Mouse (Mus musculus): ENCODE measurements around the gene Slmap.

Gene Slmap

DNA sequence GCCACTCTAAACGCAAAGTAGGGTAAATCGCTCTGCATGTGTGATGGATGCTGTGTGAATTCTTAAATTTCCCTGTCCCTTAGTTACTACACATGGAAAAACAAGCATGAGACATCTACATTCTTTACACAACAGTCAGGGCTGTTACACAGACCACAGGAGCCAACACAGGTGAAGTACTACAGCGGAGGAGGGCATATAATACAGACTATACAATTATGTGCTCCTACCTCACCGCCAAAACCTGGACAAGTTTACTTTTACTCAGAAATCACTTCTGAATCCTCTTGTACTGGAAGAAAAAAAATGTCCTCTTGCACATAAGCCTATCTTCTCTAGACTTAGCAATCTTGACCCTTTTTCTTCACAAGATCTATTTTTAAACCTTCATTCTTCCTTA, 66.8 kb downstream of the Slmap start:
- no peak for DNase-seq (ENCODE audit: low spot score)

DNA sequence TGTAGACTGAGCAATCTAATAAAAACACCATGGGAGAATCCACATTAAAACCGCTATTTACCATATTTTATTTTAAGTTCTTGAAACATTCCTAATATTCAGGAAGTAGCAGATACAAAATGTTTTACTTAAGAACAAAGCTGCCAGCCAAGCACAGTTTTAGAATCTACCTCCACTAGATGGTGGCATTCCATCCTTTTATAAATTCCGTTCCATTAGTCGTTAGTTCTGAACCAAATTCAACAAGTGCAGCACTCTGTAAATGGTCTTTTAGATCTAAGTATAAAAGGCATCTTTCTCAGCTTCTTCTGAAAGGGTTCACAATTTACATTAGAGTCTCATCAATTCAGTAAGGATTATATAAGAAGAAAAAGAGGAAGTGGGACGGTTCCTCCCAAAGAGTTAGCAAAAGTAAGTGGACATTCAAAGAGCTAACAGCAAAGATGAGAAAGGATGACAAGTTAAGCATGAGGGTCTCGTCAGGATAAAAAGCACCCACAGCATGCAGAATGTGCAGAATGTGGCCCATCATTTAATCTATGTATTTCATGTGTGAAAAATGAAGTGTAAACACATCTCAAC, 68.1 kb downstream of the Slmap start:
- DNase-seq (ENCODE audit: low spot score) = no peak

DNA sequence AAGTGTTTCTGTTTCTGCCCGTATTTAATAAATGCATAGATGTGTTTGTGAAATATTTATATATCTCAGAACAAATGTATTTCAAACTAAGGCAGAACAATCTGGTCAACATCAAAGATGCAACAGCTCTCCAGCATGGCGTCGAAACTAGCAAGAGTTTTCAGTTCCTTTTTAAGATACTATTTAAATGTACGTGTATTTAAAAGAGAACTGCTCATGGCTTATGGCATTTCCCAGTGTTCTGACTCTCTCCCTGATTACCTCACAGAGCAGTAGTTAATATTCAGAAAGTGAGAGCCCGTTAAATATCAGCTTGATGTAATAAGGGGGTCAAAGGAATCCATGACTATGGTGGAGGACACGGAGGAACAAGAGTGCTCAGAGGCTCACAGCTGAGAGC, 68.8 kb downstream of the Slmap start:
- no peak for DNase-seq (ENCODE audit: low spot score)

DNA sequence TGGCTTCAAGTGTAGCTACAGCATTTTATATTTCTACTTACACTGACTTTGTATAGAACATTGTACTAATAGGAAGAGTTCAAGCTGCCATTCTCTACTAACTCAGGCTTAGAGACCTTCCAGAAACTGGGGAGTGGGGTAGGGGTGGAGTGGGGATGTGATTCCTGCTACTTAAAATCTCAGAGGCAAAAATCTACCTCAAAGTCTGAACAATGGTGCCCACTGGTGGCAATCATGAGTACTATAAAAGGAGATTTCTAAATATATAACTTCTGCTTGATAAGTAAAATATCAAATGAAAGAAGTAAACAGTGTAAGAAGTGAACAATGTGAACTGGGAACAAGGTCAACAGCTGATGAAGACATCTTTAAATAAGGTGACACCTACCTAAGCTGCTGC, 75.2 kb downstream of the Slmap start:
- peak; percentile 33 for DNase-seq (ENCODE audit: low spot score)

- DNase-seq (ENCODE audit: low spot score) = no peak
These were observed 79.9 kb downstream of the Slmap start for GRCm38 (mm10) chr14:26454851-26455250.

DNA sequence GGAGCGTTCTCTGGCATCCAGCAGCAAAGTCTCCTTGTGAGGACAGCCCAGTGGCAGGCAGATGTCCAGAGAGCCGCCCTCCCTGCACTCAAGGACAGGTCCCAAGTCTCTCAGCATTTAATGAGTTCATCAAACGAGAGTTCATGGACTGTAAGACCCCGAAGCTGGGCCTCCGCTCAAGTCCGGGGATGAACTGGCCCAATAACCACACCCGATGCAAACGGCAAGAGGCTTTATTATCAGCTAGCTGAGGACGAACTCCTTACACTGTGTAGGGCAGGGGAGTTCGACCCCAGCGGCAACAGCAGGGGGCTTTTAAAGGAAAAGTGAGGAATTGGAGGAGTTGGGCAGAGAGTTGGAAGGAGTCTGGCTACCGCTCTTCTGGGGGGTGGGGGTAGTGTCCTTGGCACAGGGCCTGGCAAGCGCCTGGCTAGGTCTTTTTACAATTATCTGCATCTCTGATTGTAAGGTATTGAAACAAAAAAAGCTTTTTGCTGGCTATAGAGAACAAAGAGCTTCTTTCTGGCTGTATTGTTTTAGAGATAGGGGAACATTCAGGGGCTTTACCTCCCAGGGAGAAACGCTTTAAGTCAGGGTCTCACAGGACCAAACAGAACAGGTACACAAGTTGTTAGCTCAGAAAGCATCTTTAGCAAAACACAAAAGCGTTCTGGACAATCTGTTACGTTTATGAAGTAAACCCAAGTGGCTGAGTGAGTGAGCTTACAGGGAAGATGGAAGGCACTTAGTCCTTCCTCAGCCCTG, 84.5 kb downstream of the Slmap start:
- peak; percentile 18 for DNase-seq (ENCODE audit: low spot score)

DNA sequence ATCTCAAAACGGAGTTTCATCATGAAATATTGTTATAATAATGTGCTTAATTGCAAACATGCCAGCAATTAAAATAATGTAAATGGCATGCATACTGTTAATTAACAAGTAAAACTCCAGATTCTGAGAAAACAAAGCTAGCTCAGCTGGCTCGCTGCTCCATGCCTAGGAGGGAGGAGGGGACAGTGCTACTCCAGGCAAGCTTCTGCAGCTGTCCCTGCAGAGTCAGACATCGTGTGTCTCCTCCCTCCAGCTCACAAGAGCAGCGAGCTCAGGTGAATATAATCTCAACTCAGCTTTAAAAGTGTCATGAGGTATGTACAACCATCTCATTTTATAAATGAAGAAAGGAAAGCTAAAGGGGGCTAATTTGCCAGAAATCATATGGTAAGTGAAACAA, 86.2 kb downstream of the Slmap start:
- no peak for DNase-seq (ENCODE audit: low spot score)

DNA sequence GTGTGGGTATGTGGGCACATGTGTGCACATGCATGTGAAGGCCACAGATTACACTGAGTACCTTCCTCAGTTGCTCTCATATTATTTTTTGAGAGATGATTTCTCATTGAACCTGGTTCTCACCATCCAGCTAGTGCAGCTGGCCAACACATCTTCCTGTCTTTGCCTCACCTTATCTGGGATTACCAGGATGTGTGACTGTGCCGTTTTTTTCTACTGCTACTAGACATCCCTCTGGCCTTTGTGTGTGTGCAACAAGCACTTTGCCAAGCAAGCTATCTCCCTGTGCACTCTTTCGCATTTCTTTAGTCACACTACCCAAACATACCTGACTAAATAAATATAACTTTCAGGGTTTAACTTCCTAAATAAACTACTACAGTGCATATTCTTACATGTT, 87.5 kb downstream of the Slmap start:
- no peak for DNase-seq (ENCODE audit: low spot score)

- no peak for DNase-seq (ENCODE audit: low spot score)
These were observed 88.2 kb downstream of the Slmap start for GRCm38 (mm10) chr14:26446538-26446937.

GRCm38 (mm10) chr14:26442534-26442933, 92.2 kb downstream of the Slmap start:
- no peak for DNase-seq (ENCODE audit: low spot score)

GRCm38 (mm10) chr14:26441041-26441812, 93.5 kb downstream of the Slmap start:
- DNase-seq (ENCODE audit: low spot score) = no peak

DNA sequence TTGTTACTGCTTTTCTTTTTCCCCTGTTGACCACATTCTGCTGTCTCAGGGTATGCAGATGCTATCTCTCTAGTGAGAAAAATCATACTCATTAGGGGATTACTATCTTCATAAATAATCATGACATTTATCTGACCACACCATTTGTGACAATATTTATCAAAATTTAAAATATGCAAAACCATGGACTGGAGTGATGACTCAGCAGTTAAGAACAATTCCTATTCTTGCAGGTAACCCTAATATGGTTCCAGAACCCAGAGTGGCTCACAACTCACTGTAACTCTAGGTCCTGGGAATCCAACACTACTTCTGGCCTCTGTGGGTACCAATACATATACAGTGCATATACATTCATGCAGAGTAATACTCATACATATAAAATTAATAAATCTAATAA, 94.7 kb downstream of the Slmap start:
- no peak for DNase-seq (ENCODE audit: low spot score)

DNA sequence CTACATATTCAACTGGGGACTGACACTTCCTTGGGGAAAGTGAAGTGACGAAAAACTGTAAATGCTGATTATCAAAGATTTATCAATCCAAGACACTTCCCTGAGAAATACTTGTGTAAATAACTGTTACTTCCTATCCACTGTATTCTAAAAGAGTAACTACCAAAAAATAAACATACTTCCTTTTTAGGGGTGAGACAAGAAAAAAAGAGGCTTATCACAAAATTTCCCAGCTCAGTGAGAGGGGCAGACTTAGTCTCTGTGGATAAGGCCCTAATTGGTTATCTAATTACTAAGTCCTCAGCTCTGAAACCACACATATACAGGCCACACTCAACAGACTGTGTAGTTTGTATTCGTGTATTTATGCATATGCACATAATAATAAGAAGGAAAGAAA, 97.0 kb downstream of the Slmap start:
- no peak for DNase-seq (ENCODE audit: low spot score)

- DNase-seq (ENCODE audit: low spot score) = no peak
These were observed 98.4 kb downstream of the Slmap start for GRCm38 (mm10) chr14:26436304-26436703.

DNA sequence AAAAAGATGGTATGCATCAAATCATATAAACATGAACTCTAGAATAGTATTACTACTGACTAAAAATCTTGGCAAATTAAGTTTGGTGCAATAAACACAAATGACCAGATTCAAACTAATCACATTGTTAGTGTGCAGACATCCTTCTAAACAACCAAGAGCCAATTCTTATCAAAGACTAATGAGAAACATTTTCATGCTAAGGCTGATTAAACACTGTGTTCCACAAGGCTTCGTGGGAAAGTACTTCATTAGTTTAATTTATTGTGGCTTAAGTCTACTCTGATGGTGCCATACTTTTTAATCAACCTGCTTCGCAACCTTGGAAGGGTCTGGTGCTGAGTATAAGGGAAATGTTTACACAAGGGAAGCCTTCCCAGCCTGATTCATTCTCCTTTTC, 102.4 kb downstream of the Slmap start:
- DNase-seq (ENCODE audit: low spot score) = no peak

GRCm38 (mm10) chr14:26431919-26432318, 102.8 kb downstream of the Slmap start:
- no peak for DNase-seq (ENCODE audit: low spot score)

DNA sequence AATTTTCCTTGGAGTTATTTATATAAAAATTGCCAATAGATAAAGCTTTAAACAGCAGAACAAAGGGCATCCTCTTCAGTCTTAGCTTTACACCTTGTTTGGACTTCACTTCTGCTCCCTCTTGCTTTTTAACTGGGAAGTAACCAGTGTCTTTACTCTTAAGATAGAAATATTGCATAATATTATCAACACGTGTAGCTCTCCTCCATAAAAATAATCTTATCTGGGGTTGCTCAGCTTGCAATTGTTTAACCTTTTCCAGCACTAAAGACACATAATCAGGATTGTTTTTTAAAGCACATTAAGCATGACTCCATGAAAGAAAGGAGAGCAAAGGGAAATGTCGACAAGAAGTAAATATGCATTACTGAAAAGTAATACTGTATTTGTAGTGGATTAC, 114.5 kb downstream of the Slmap start:
- no peak for DNase-seq (ENCODE audit: low spot score)

DNA sequence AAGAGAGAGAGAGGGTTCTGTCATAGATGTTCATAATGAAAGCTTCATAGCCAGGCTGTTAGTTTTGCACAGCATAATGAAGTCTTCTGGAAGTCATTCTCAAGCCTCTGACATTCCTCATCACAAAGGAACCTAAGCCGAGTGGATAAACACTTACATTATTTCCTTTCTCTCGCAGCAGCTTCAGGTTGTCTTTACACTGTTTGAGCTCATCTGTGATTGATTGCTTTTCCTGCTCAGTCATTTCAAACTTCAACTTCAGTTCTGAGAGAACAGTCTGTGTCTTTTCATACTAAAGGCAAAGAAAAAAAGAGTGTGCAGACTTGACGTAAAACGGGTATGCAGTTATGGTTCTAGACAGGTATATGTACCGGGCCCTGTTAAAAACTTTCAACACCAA, 116.8 kb downstream of the Slmap start:
- no peak for DNase-seq (ENCODE audit: low spot score)

DNA sequence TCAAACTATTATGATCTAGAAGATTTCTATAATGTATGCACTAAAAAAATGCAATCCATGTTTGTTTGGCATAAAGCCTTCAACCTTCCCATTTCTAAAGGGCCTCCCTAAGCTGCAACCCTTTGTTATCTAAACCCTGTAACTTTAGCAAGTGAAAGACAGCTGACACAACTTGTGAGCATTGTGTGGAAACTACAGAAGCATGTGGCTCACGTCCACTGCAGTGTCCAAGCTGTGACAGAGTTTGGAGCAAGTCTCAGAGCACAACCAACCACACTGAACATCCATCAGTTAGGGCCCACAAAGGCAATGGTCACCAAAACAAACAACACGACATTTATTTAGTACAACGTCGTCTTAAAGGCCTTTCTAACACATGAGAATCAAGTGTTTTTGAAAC, 117.6 kb downstream of the Slmap start:
- DNase-seq (ENCODE audit: low spot score) = no peak

DNA sequence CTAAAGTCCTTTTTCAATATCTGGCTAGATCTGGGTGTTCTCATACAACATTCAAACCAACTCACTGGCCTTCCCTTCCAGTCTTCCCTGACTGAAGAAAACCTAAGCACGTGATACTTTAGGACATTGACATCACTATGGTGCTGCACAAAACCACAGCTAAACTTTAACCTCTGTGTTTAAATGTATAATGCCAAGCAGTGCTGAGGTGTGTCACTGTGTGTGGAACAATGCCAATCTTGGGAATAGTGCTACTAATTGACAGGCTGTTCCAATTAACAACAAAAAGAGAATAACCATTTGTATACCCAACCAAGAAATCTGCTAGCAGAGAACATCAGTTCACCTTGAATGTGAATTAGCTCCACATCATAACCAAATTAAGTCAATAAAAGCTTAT, 121.2 kb downstream of the Slmap start:
- no peak for DNase-seq (ENCODE audit: low spot score)

- no peak for DNase-seq (ENCODE audit: low spot score)
These were observed 128.0 kb downstream of the Slmap start for GRCm38 (mm10) chr14:26406746-26407145.

GRCm38 (mm10) chr14:26398508-26399160, 136.1 kb downstream of the Slmap start:
- DNase-seq (ENCODE audit: low spot score) = no peak

DNA sequence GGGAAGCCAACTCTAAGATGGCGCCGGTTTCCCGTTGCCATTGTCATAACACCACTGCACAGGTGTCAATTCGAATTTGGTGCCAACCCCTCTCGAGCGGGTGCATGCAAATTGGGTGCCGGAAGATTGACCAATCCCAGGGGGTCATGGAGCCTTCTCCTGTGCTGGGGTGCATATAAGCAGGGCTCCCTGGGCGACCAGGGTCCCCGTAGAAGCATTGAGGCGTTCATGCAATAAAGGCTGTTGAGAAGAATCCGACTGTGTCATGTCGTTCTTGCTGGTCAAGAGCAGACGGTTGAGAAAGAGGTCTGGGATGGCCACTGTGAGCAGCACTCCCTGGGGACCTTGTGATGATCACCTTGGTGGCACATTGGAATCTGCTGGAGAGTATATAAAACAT, 142.9 kb downstream of the Slmap start:
- no peak for DNase-seq (ENCODE audit: low spot score)

Data from urinary bladder, postnatal 14 days (tissue).